Mouse (Mus musculus) forebrain, postnatal 0 days (tissue): Measurements from ENCODE around the gene Sec24c. TPM values are rescaled to one million over a fixed set of nuclear protein-coding genes. Genes with fewer than 3 reads are reported as not detected.

Source experiments
- ATAC-seq: fragments of 200-750 bp; cut with Nextera tagmentation; 2 replicates; pipeline ENCODE4 v1.8.0; 2017; ENCODE audit warnings: mild to moderate bottlenecking, moderate library complexity
- DNase-seq: peaks from one replicate; pipeline ENCODE4 v3.0.0-alpha.2; 2015
- H3K27ac ChIP-seq: fragments of 300-500 bp; sonication (generic); 2 replicates; pipeline ENCODE4 v1.5.1; 2014; ENCODE audit warnings: low read depth, mild to moderate bottlenecking, antibody characterized with exemption, low read length, moderate library complexity, mixed read lengths
- H3K27me3 ChIP-seq: fragments of 300-500 bp; sonication (generic); 2 replicates; pipeline ENCODE4 v1.6.1; 2014; ENCODE audit warnings: mild to moderate bottlenecking, low read length, mixed read lengths; ENCODE audit not compliant: insufficient read depth
- H3K36me3 ChIP-seq: fragments of 300-500 bp; sonication (generic); 2 replicates; pipeline ENCODE4 v1.6.1; 2014; ENCODE audit warnings: mild to moderate bottlenecking, moderate library complexity; ENCODE audit not compliant: insufficient read depth
- H3K4me1 ChIP-seq: fragments of 300-500 bp; sonication (generic); 2 replicates; pipeline ENCODE4 v1.6.1; 2014; ENCODE audit warnings: antibody characterized with exemption; ENCODE audit not compliant: insufficient read depth
- H3K4me2 ChIP-seq: fragments of 300-500 bp; sonication (generic); 2 replicates; pipeline ENCODE4 v1.6.1; 2014; ENCODE audit warnings: low read depth, mild to moderate bottlenecking, moderate library complexity
- H3K4me3 ChIP-seq: fragments of 300-500 bp; sonication (generic); 2 replicates; pipeline ENCODE4 v1.5.1; 2014; ENCODE audit warnings: low read depth, low read length, mixed read lengths
- H3K9ac ChIP-seq: fragments of 300-500 bp; sonication (generic); 2 replicates; pipeline ENCODE4 v1.6.1; 2014; ENCODE audit warnings: mild to moderate bottlenecking
- H3K9me3 ChIP-seq: fragments of 300-500 bp; sonication (generic); 2 replicates; pipeline ENCODE4 v1.6.1; 2016; ENCODE audit warnings: low read length
- CTCF ChIP-seq: sonication (generic); IDR thresholded peaks from 2 replicates; pipeline ENCODE4 v1.5.1; 2016; ENCODE audit warnings: antibody characterized with exemption, control low read depth, low read depth
- WGBS: fragments of 180-500 bp; shearing (Covaris S2); extraction: QIAGEN DNeasy Blood & Tissue Kit; methylation state at CpG from one replicate; pipeline ENCODE4 v1.1.7; 2014; 5-methylcytosine and 5-hydroxymethylcytosine counted together
- polyA plus RNA-seq: library from polyadenylated mRNA; unstranded; fragments of >200 nt; fragmentation: Nextera tagmentation; extraction: Ambion mirVana; gene quantifications from 2 replicates; pipeline ENCODE4 v1.2.1, GENCODE M21; 2015
- total RNA-seq: library from RNA; depleted of rRNA; stranded (reverse); fragments of >200 nt; gene quantifications from 2 replicates; pipeline ENCODE4 v1.2.3, GENCODE M21; 2014

Gene Sec24c
- total and polyA plus RNA-seq, 2 experiments from 2014 or later, result 57.1 to 86.4 TPM

DNA sequence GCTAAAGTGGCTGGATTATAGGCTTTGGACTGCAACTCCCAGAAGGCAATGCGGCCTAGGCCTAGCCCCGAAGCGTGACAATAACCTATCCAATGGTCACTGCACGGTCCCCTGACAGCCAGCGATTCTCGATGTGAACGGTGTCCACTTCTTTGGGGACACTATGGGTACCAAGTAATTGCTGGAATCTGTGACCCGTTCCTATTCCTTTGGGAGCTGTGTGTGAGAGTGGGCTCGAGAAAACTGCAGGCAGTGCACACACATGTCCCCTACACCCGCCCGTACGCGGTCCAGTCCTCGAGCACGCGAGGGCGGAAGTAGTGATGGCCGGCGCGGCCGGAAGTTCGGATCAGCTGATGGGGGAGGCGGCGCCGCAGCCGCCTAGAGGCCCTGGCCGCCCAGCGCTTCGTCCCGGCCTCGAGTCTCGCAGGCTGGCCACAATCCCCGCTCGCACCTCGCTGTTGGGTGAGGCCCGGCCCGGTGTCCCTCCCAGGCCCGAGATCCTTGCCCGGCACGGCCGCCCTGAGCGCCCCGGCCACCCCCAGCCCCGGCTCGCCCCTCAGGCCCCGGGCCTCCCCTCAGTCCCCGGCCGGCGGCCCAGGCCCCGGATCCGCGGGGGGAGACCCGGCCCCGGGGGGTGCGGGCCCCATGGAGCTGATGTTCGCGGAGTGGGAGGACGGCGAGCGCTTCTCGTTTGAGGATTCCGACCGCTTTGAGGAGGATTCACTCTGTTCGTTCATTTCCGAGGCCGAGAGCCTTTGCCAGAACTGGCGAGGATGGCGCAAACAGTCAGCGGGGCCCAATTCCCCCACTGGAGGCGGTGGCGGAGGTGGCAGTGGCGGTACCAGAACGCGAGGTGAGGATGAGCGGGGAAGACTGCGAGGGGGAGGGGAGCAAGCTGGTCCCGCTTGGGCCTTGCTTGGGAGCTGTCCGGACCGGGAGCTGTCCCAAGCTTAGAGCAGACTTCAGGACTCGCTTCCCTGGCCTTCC is 33.4 kb downstream of the Sec24c start, which contains the start of gene Zswim8:
Gene Zswim8, plus strand, starts transcription at position 352 of the 990 bp plus-strand sequence.
- Histone ChIP-seq H3K36me3 (peaks cover 24% of the 10 kb centered on the region), H3K9me3 (no peaks in the 10 kb centered on the region), H3K4me3 (peak within 1 kb of the TSS; percentile 98), H3K27me3 (no peaks in the 10 kb centered on the region), H3K27ac (peak within 1 kb of the TSS; percentile 95), H3K4me1 (peaks cover 11% of the 10 kb centered on the region), H3K4me2 (peak within 1 kb of the TSS; percentile 68), H3K9ac (peak within 1 kb of the TSS; percentile 99)
- 0 out of 2 replicates have a peak, but pooled peaks have one; percentile 20 for TF ChIP-seq CTCF
- WGBS, result 3% methylated on average over 80 of the region's 80 CpGs
- ATAC-seq (peak; percentile 90), DNase-seq (peak; percentile 96)

DNA sequence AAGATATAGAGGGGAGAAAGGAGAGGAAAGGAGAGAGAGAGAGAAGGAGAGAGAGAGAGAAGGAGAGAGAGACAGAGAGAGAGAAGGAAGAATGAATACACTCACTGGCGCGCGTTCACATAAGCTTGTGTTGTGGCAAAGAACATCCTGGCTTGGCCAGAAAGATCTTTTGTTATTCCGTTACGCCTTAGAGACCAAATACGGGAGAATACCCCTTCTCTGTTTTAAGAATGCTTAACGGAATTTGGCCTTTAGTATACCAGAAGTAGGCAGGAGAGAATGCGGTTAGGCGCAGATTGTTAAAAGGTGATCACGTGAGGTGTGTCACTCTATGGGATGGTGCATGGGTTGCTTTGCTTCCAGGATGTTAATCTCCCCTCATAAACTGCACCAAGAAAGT is 34.1 kb downstream of the Sec24c start:
- H3K4me3 ChIP-seq, result peak overlapping the region; percentile 98
- DNase-seq (peak; percentile 41), ATAC-seq (peak; percentile 12; the same call in 1 of the 2 replicates)
- H3K36me3 ChIP-seq, result peaks cover 31% of the 10 kb centered on the region
- peak overlapping the region; percentile 99 for H3K9ac ChIP-seq
- H3K4me1 ChIP-seq, result peaks cover 11% of the 10 kb centered on the region
- H3K9me3 ChIP-seq, result no peaks in the 10 kb centered on the region
- peak overlapping the region; percentile 95 for H3K27ac ChIP-seq
- H3K4me2 ChIP-seq, result peak overlapping the region; percentile 68
- TF ChIP-seq CTCF, result no peak
- WGBS, result 6% methylated on average over 10 of the region's 10 CpGs
- H3K27me3 ChIP-seq, result no peaks in the 10 kb centered on the region

DNA sequence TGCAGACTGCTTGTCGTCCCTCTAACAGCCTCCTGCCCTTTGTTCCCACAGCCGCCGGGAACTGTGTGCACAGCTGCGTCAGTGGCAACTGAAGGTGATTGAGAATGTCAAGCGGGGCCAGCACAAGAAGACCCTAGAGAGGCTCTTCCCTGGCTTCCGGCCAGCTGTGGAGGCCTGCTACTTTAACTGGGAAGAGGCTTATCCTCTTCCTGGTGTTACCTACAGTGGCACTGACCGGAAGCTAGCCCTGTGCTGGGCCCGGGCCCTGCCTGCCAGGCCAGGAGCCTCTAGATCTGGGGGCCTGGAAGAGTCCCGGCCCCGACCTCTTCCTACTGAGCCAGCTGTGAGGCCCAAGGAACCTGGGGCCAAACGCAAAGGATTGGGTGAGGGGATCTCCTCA is 39.7 kb downstream of the Sec24c start:
- Histone ChIP-seq H3K27ac (no peak overlapping the region), H3K4me3 (no peak overlapping the region), H3K27me3 (no peaks in the 10 kb centered on the region), H3K9ac (no peak overlapping the region), H3K36me3 (peaks cover 81% of the 10 kb centered on the region), H3K4me1 (peaks cover 4% of the 10 kb centered on the region), H3K4me2 (no peak overlapping the region), H3K9me3 (no peaks in the 10 kb centered on the region)
- ATAC-seq, result no peak
- DNase-seq, result no peak
- no peak for TF ChIP-seq CTCF
- 83% methylated on average over 11 of the region's 11 CpGs for WGBS

DNA sequence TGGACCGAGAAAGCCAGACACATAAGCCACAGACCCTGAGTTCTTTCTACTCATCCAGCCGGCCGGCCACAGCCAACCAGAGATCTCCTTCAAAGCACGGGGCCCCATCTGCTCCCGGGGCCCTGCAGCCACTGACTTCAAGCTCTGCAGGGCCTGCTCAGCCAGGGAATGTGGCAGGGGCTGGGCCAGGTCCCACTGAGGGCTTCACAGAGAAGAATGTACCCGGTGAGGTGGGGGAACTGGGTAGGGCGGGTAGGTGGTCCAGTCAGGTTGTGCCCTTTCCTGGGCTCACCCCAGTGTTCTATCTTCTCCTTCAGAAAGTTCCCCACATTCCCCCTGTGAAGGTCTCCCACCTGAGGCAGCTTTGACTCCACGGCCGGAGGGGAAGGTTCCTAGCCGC is 44.3 kb downstream of the Sec24c start:
- no peaks in the 10 kb centered on the region for H3K4me1 ChIP-seq
- H3K9me3 ChIP-seq, result no peaks in the 10 kb centered on the region
- ATAC-seq (no peak), DNase-seq (no peak)
- H3K9ac ChIP-seq, result no peak overlapping the region
- H3K27ac ChIP-seq, result no peak overlapping the region
- WGBS, result 90% methylated on average over 10 of the region's 10 CpGs
- no peak for TF ChIP-seq CTCF
- H3K4me2 ChIP-seq, result no peak overlapping the region
- H3K4me3 ChIP-seq, result no peak overlapping the region
- no peaks in the 10 kb centered on the region for H3K27me3 ChIP-seq
- H3K36me3 ChIP-seq, result peaks cover 99% of the 10 kb centered on the region

DNA sequence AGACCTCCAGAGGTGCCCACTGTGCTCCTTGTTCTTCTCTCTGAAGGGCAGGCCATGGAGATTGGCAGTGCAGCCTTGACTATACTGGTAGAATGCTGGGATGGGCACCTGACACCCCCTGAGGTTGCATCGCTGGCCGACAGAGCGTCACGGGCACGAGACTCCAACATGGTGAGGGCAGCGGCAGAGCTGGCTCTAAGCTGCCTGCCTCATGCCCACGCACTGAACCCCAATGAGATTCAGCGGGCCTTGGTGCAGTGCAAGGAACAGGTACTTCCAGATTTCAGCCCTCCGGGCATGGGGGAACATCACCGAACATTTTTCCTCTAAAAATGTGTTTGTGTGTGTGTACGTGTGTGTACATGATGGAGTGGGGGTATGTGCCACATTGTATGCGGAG is 45.7 kb downstream of the Sec24c start:
- no peak overlapping the region for H3K4me3 ChIP-seq
- 95% methylated on average over 12 of the region's 12 CpGs for WGBS
- H3K4me2 ChIP-seq, result no peak overlapping the region
- TF ChIP-seq CTCF, result no peak
- H3K9ac ChIP-seq, result no peak overlapping the region
- H3K27ac ChIP-seq, result no peak overlapping the region
- peaks cover 98% of the 10 kb centered on the region for H3K36me3 ChIP-seq
- H3K9me3 ChIP-seq, result no peaks in the 10 kb centered on the region
- no peak for DNase-seq
- ATAC-seq, result no peak
- H3K4me1 ChIP-seq, result no peaks in the 10 kb centered on the region
- no peaks in the 10 kb centered on the region for H3K27me3 ChIP-seq

DNA sequence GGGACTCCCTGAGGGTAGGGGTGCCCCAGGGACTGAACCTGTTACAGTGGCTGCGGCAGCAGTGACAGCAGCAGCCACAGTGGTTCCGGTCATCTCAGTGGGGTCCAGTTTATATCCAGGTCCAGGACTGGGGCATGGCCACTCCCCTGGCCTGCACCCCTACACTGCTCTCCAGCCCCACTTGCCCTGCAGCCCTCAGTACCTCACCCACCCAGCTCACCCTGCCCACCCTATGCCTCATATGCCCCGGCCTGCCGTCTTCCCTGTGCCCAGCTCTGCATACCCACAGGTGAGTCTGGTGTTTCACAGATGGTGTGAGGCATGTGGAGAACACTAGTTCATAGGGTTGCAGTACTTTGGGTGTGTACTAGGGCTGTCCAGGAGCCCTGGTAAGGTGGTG is 47.3 kb downstream of the Sec24c start:
- no peaks in the 10 kb centered on the region for H3K9me3 ChIP-seq
- 87% methylated on average over 4 of the region's 4 CpGs for WGBS
- no peak; the same call in 1 of the 2 replicates for ATAC-seq

DNA sequence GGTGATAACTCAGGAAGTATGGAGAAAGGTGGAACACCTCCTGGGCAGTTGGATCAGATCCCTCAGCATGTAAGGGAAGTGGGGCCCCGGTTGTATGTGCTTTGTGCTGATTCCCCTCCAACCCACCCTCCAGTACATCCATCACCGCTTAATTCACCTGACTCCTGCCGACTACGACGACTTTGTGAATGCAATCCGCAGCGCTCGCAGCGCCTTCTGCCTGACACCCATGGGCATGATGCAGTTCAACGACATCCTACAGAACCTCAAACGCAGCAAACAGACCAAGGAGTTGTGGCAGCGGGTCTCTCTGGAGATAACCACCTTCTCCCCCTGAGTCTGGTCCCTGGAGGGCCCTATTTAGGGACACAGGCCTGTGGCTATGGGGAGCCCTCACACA is 48.9 kb downstream of the Sec24c start:
- Histone ChIP-seq H3K4me1 (no peaks in the 10 kb centered on the region), H3K27ac (no peak overlapping the region), H3K9ac (no peak overlapping the region), H3K36me3 (peaks cover 96% of the 10 kb centered on the region), H3K9me3 (no peaks in the 10 kb centered on the region), H3K4me3 (no peak overlapping the region), H3K27me3 (no peaks in the 10 kb centered on the region), H3K4me2 (no peak overlapping the region)
- ATAC-seq (no peak), DNase-seq (no peak)
- TF ChIP-seq CTCF, result no peak
- 91% methylated on average over 12 of the region's 12 CpGs for WGBS

More for the DNA sequence above, 47.3 kb downstream of the Sec24c start:
- Histone ChIP-seq H3K27ac (no peak overlapping the region), H3K9ac (no peak overlapping the region), H3K36me3 (peaks cover 98% of the 10 kb centered on the region), H3K4me3 (no peak overlapping the region), H3K27me3 (no peaks in the 10 kb centered on the region), H3K4me2 (no peak overlapping the region), H3K4me1 (no peaks in the 10 kb centered on the region)
- no peak for TF ChIP-seq CTCF
- DNase-seq, result no peak
